Comparison of ENCODE assay signal across 8 mouse cellular contexts in the genomic region with DNA sequence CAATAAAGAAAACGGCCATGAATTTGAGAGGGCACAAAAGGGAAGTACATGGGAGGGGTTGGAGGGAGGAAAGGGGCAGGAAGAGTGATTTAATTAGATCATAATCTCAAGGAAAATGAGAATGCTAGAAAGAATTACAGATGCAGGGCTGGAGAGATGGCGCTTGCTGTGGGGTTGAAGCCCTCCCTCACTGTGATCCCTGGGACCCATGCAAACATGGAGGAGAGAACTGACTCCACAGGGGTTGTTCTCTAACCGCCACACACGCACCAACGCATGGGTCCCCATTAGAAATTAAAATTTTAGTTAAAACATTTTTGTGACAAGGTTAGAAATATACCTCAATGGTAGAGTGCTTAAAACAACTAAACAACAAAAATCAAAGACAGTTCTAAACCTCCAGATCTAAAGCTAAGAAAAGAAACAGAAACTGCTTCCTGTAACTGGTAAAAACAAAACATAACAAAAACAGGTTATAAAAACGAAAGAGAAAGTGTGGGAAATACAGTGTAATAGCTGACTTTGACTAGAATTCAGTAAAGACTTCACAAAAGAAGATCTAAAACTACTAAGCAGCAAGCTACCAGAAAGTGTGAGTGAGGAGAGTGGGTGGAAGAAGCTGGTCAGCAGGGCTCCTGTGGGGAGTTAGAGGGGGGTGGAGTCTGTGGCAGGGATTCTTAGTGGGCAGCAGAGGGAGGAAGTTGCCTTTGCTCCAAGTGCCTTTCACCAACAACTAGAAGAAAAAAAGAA. TPM values are rescaled to one million over a fixed set of nuclear protein-coding genes. Genes with fewer than 3 reads are reported as not detected.
DNase-seq lines count a peak whose midpoint lies in the region; ATAC-seq and TF ChIP-seq lines count a peak whose summit lies in the region.

No protein-coding gene starts in this region.

- WGBS in heart, embryonic 10.5 days = 90% methylated on average over 6 of the region's 6 CpGs
- WGBS in liver, embryonic 15.5 days (ENCODE audit: insufficient replicate concordance) = 66% methylated on average over 6 of the region's 6 CpGs
- 26% methylated on average over 6 of the region's 6 CpGs for WGBS in thymus, adult 2 months
- WGBS in midbrain, embryonic 11.5 days = 88% methylated on average over 6 of the region's 6 CpGs
- WGBS in intestine, postnatal 0 days = 81% methylated on average over 6 of the region's 6 CpGs

- no peak overlapping the region for H3K9ac ChIP-seq in liver, embryonic 15.5 days
- no peak overlapping the region for H3K9ac ChIP-seq in midbrain, embryonic 11.5 days (ENCODE audit: low read length)
- H3K9ac ChIP-seq in intestine, postnatal 0 days (ENCODE audit: low read depth, low read length) = no peak overlapping the region

- H3K4me1 ChIP-seq in heart, embryonic 10.5 days = no peaks in the 10 kb centered on the region; the same call in 1 of the 2 replicates
- peaks cover 33% of the 10 kb centered on the region for H3K4me1 ChIP-seq in liver, embryonic 15.5 days (replicated peaks)
- H3K4me1 ChIP-seq in thymus, adult 2 months (replicated peaks; ENCODE audit: control insufficient read depth, insufficient read depth, low read length) = peaks cover 7% of the 10 kb centered on the region
- peaks cover 5% of the 10 kb centered on the region; the same call in 1 of the 2 replicates for H3K4me1 ChIP-seq in midbrain, embryonic 11.5 days (ENCODE audit: control insufficient read depth, insufficient read depth, low read length)
- H3K4me1 ChIP-seq in intestine, postnatal 0 days (replicated peaks; ENCODE audit: control insufficient read depth, insufficient read depth, low read length) = no peaks in the 10 kb centered on the region

- no peaks in the 10 kb centered on the region for H3K27me3 ChIP-seq in heart, embryonic 10.5 days (ENCODE audit: insufficient read depth, poor library complexity, severe bottlenecking)
- no peaks in the 10 kb centered on the region for H3K27me3 ChIP-seq in liver, embryonic 15.5 days
- no peaks in the 10 kb centered on the region for H3K27me3 ChIP-seq in thymus, adult 2 months (ENCODE audit: control insufficient read depth, insufficient read depth, low read length)
- H3K27me3 ChIP-seq in midbrain, embryonic 11.5 days (ENCODE audit: control insufficient read depth, insufficient read depth, low read length) = no peaks in the 10 kb centered on the region
- H3K27me3 ChIP-seq in intestine, postnatal 0 days (replicated peaks; ENCODE audit: control insufficient read depth, insufficient read depth, low read length) = no peaks in the 10 kb centered on the region

- H3K27ac ChIP-seq in heart, embryonic 10.5 days = no peak overlapping the region
- no peak overlapping the region; the same call in 1 of the 2 replicates for H3K27ac ChIP-seq in liver, embryonic 15.5 days (replicated peaks)
- peak overlapping the region; percentile 99 for H3K27ac ChIP-seq in thymus, adult 2 months (ENCODE audit: control insufficient read depth, insufficient read depth, low read length)
- H3K27ac ChIP-seq in midbrain, embryonic 11.5 days (ENCODE audit: low read depth, low read length) = no peak overlapping the region
- no peak overlapping the region; the same call in 1 of the 2 replicates for H3K27ac ChIP-seq in intestine, postnatal 0 days (ENCODE audit: low read depth, low read length)

- intact Hi-C loops in gastrocnemius, postnatal 14 days (cut with DNase I; ENCODE audit: low total_unique reads) = no loop called here

- no peak for TF ChIP-seq POLR2A in thymus, adult 2 months (IDR thresholded peaks at IDR 0.05; ENCODE audit: control insufficient read depth, extremely low read depth, insufficient read depth, low read length, poor library complexity)

- 0 out of 2 replicates have a peak overlapping the region, but pooled peaks have one; percentile 0 for H3K4me2 ChIP-seq in liver, embryonic 15.5 days
- no peak overlapping the region for H3K4me2 ChIP-seq in midbrain, embryonic 11.5 days
- no peak overlapping the region for H3K4me2 ChIP-seq in intestine, postnatal 0 days (replicated peaks; ENCODE audit: low read depth)

- H3K4me3 ChIP-seq in heart, embryonic 10.5 days = no peak overlapping the region
- H3K4me3 ChIP-seq in liver, embryonic 15.5 days (replicated peaks) = no peak overlapping the region
- H3K4me3 ChIP-seq in thymus, adult 2 months (ENCODE audit: control insufficient read depth, insufficient read depth, low read length) = peak overlapping the region; percentile 43
- H3K4me3 ChIP-seq in midbrain, embryonic 11.5 days (ENCODE audit: low read depth, low read length) = no peak overlapping the region
- H3K4me3 ChIP-seq in intestine, postnatal 0 days (ENCODE audit: low read depth, low read length) = no peak overlapping the region

- no peak for TF ChIP-seq CTCF in thymus, adult 2 months (IDR thresholded peaks at IDR 0.05; ENCODE audit: borderline replicate concordance, control insufficient read depth, extremely low read depth, insufficient read depth, low read length, poor library complexity)
- TF ChIP-seq CTCF in intestine, postnatal 0 days (IDR thresholded peaks at IDR 0.05; ENCODE audit: low read depth) = no peak

- no peaks in the 10 kb centered on the region for H3K9me3 ChIP-seq in heart, embryonic 10.5 days
- no peaks in the 10 kb centered on the region for H3K9me3 ChIP-seq in liver, embryonic 15.5 days (replicated peaks)
- no peaks in the 10 kb centered on the region for H3K9me3 ChIP-seq in midbrain, embryonic 11.5 days (ENCODE audit: control insufficient read depth, low read length)
- no peaks in the 10 kb centered on the region for H3K9me3 ChIP-seq in intestine, postnatal 0 days (ENCODE audit: control insufficient read depth)

- peak; percentile 8 for DNase-seq in gastrocnemius, postnatal 14 days
- no peak for DNase-seq in gastrocnemius, postnatal 10 days
- peak; percentile 57 for DNase-seq in Muller cell, postnatal 12 days (ENCODE audit: inconsistent ontology term)
- peak; percentile 58 for DNase-seq in heart, embryonic 10.5 days (ENCODE audit: low spot score)
- DNase-seq in thymus, adult 2 months = peak; percentile 53
- no peak for DNase-seq in midbrain, embryonic 11.5 days (ENCODE audit: low spot score, missing footprints)

- no peak for ATAC-seq in liver, embryonic 15.5 days (ENCODE audit: insufficient read depth)
- ATAC-seq in midbrain, embryonic 11.5 days (ENCODE audit: low FRiP score) = no peak
- ATAC-seq in intestine, postnatal 0 days = no peak

- peaks cover 44% of the 10 kb centered on the region for H3K36me3 ChIP-seq in heart, embryonic 10.5 days
- H3K36me3 ChIP-seq in liver, embryonic 15.5 days (replicated peaks) = peaks cover 54% of the 10 kb centered on the region
- H3K36me3 ChIP-seq in thymus, adult 2 months (ENCODE audit: control insufficient read depth, insufficient read depth, low read length) = peaks cover 14% of the 10 kb centered on the region
- peaks cover 18% of the 10 kb centered on the region for H3K36me3 ChIP-seq in midbrain, embryonic 11.5 days (ENCODE audit: control insufficient read depth, insufficient read depth, low read length)
- peaks cover 14% of the 10 kb centered on the region; the same call in 1 of the 2 replicates for H3K36me3 ChIP-seq in intestine, postnatal 0 days (ENCODE audit: control insufficient read depth, insufficient read depth)

RNA-seq across cellular contexts. Expression of gene Rbl1, which starts 3.1 kb away (rescaled TPM):
- total RNA-seq in gastrocnemius, postnatal 14 days (2021) = 1 to 10 TPM; 2.0 to 3.8 TPM
- 1 to 10 TPM; 5.7 to 6.9 TPM for total RNA-seq in gastrocnemius, postnatal 10 days (2021)
- polyA plus RNA-seq in heart, embryonic 10.5 days (2016; fragmentation: Nextera tagmentation; extraction: Ambion mirVana) = 15.9 and 18.5 TPM in 2 replicates
- polyA plus RNA-seq in liver, embryonic 15.5 days (2015; fragmentation: Nextera tagmentation; extraction: Ambion mirVana) = 19.7 and 20.9 TPM in 2 replicates
- polyA plus RNA-seq in thymus, adult 2 months (2012; rRNA removed) = 20.9 and 25.1 TPM in 2 replicates
- polyA plus RNA-seq in midbrain, embryonic 11.5 days (2014; fragmentation: Nextera tagmentation; extraction: Ambion mirVana) = 42.5 and 45.5 TPM in 2 replicates
- 9.3 and 9.7 TPM in 2 replicates for polyA plus RNA-seq in intestine, postnatal 0 days (2015; fragmentation: Nextera tagmentation; extraction: Ambion mirVana)

Comparison
In these comparisons a context has a peak if more than half of its experiments do, and no peak if none do; other contexts are left out.
1. DNase-seq: peak in gastrocnemius, postnatal 14 days (single experiment), Muller cell, postnatal 12 days (single experiment), heart, embryonic 10.5 days (single experiment) and thymus, adult 2 months (single experiment); none in gastrocnemius, postnatal 10 days (single experiment) and midbrain, embryonic 11.5 days (single experiment).